Mouse (Mus musculus) liver, embryonic 11.5 days (tissue): ENCODE measurements around the gene Klk6. TPM values are rescaled to one million over a fixed set of nuclear protein-coding genes. Genes with fewer than 3 reads are reported as not detected.

Experiments used
- ATAC-seq: fragments of 200-750 bp; cut with Nextera tagmentation; replicated peaks from 2 replicates; pipeline ENCODE4 v1.8.0; 2017; ENCODE audit warnings: moderate number of reproducible peaks, mild to moderate bottlenecking, moderate TSS enrichment, moderate library complexity; ENCODE audit not compliant: low FRiP score
- DNase-seq: peaks from one replicate; pipeline ENCODE4 v3.0.0-alpha.2; 2017; ENCODE audit warnings: low spot score
- H3K27ac ChIP-seq: fragments of 300-500 bp; sonication (generic); 2 replicates; pipeline ENCODE4 v1.5.1; 2014; ENCODE audit warnings: mild to moderate bottlenecking, low read depth, low read length, control low read depth
- H3K27me3 ChIP-seq: fragments of 300-500 bp; sonication (generic); replicated peaks from 2 replicates; pipeline ENCODE4 v1.6.1; 2014; ENCODE audit warnings: low read length, mixed read lengths; ENCODE audit not compliant: control insufficient read depth, insufficient read depth
- H3K36me3 ChIP-seq: fragments of 300-500 bp; sonication (generic); 2 replicates; pipeline ENCODE4 v1.6.1; 2014; ENCODE audit warnings: mild to moderate bottlenecking, low read length, moderate library complexity, mixed read lengths; ENCODE audit not compliant: control insufficient read depth, insufficient read depth
- H3K4me1 ChIP-seq: fragments of 300-500 bp; sonication (generic); replicated peaks from 2 replicates; pipeline ENCODE4 v1.6.1; 2014; ENCODE audit warnings: low read length, mixed read lengths; ENCODE audit not compliant: control insufficient read depth, insufficient read depth
- H3K4me2 ChIP-seq: fragments of 300-500 bp; sonication (generic); 2 replicates; pipeline ENCODE4 v1.6.1; 2014; ENCODE audit warnings: mild to moderate bottlenecking, control low read depth, moderate library complexity
- H3K4me3 ChIP-seq: fragments of 300-500 bp; sonication (generic); 2 replicates; pipeline ENCODE4 v1.5.1; 2014; ENCODE audit warnings: low read depth, low read length, control low read depth
- H3K9ac ChIP-seq: fragments of 300-500 bp; sonication (generic); 2 replicates; pipeline ENCODE4 v1.6.1; 2014; ENCODE audit warnings: low read depth, low read length, control low read depth
- H3K9me3 ChIP-seq: fragments of 300-500 bp; sonication (generic); 2 replicates; pipeline ENCODE4 v1.6.1; 2016; ENCODE audit warnings: low read length, inconsistent platforms, mixed read lengths; ENCODE audit not compliant: control insufficient read depth
- WGBS: fragments of 180-500 bp; shearing (Covaris S2); extraction: QIAGEN DNeasy Blood & Tissue Kit; methylation state at CpG from one replicate; pipeline ENCODE4 v1.1.7; 2014; 5-methylcytosine and 5-hydroxymethylcytosine counted together
- polyA plus RNA-seq: library from polyadenylated mRNA; unstranded; fragments of >200 nt; fragmentation: Nextera tagmentation; extraction: Ambion mirVana; gene quantifications from 2 replicates; pipeline ENCODE4 v1.2.1, GENCODE M21; 2014

Klk6 gene
- polyA plus RNA-seq, 1 experiment from 2014 or later: not detected

DNA sequence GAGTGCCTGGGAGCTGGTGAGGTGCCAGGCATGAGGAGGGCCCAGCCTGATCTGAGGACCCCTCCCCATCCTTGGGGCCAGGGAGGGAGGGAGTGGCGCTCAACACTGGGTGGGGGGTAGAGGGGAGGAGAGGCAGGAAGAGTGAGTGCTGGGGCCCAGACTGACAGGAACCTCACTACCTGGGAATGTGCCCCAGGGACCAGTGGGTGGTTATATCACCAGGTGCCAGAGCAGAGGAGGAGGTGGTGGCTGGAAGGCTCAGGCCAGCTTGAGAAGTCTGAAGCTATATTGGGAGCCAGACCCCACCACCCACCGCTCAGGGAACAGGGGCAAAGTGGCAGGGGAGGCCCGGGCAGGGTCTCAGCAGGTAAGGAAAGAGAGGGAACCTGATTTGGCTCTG lies 17.4 kb downstream of the Klk6 start, which contains the start of gene Klk5:
Gene Klk5, plus strand, starts transcription at position 271 of the 400 bp plus-strand sequence.
- Histone ChIP-seq H3K9me3 (no peaks in the 10 kb centered on the region), H3K36me3 (no peaks in the 10 kb centered on the region), H3K27me3 (no peaks in the 10 kb centered on the region), H3K4me1 (no peaks in the 10 kb centered on the region), H3K27ac (no peak within 1 kb of the TSS), H3K4me2 (no peak within 1 kb of the TSS), H3K4me3 (no peak within 1 kb of the TSS), H3K9ac (no peak within 1 kb of the TSS)
- DNase-seq (no peak), ATAC-seq (no peak)
- WGBS: 39% methylated on average over 3 of the region's 3 CpGs

GRCm38 (mm10) chr7:43843801-43844200 lies 19.5 kb downstream of the Klk6 start:
- no peak for ATAC-seq
- 93% methylated on average over 4 of the region's 4 CpGs for WGBS

GRCm38 (mm10) chr7:43851616-43852015 lies 27.3 kb downstream of the Klk6 start:
- H3K27ac ChIP-seq: no peak overlapping the region
- no peak for ATAC-seq
- no peak for DNase-seq
- H3K27me3 ChIP-seq: no peaks in the 10 kb centered on the region
- H3K9ac ChIP-seq: no peak overlapping the region
- H3K9me3 ChIP-seq: no peaks in the 10 kb centered on the region
- H3K36me3 ChIP-seq: no peaks in the 10 kb centered on the region
- WGBS: 85% methylated on average over 6 of the region's 6 CpGs
- H3K4me2 ChIP-seq: no peak overlapping the region
- no peak overlapping the region for H3K4me3 ChIP-seq
- no peaks in the 10 kb centered on the region for H3K4me1 ChIP-seq

More at GRCm38 (mm10) chr7:43843801-43844200, 19.5 kb downstream of the Klk6 start:
- Histone ChIP-seq H3K9ac (no peak overlapping the region), H3K27me3 (no peaks in the 10 kb centered on the region), H3K9me3 (no peaks in the 10 kb centered on the region), H3K4me3 (no peak overlapping the region), H3K4me2 (no peak overlapping the region), H3K4me1 (no peaks in the 10 kb centered on the region), H3K36me3 (no peaks in the 10 kb centered on the region), H3K27ac (no peak overlapping the region)
- DNase-seq: no peak

GRCm38 (mm10) chr7:43854642-43855380 lies 30.5 kb downstream of the Klk6 start:
- Histone ChIP-seq H3K27me3 (no peaks in the 10 kb centered on the region), H3K9me3 (no peaks in the 10 kb centered on the region), H3K36me3 (no peaks in the 10 kb centered on the region), H3K9ac (no peak overlapping the region), H3K4me3 (no peak overlapping the region), H3K27ac (no peak overlapping the region), H3K4me2 (no peak overlapping the region), H3K4me1 (no peaks in the 10 kb centered on the region)
- ATAC-seq (no peak), DNase-seq (no peak)
- WGBS: 78% methylated on average over 9 of the region's 9 CpGs

- H3K27me3 ChIP-seq: no peaks in the 10 kb centered on the region
These were observed 31.4 kb downstream of the Klk6 start for GRCm38 (mm10) chr7:43855709-43856108.

GRCm38 (mm10) chr7:43856307-43856706 lies 32.0 kb downstream of the Klk6 start:
- Histone ChIP-seq H3K4me2 (no peak overlapping the region), H3K4me1 (no peaks in the 10 kb centered on the region), H3K36me3 (no peaks in the 10 kb centered on the region), H3K27me3 (no peaks in the 10 kb centered on the region), H3K9ac (no peak overlapping the region), H3K27ac (no peak overlapping the region), H3K4me3 (no peak overlapping the region), H3K9me3 (no peaks in the 10 kb centered on the region)
- 74% methylated on average over 7 of the region's 7 CpGs for WGBS
- DNase-seq (no peak), ATAC-seq (no peak)

More at GRCm38 (mm10) chr7:43855709-43856108, 31.4 kb downstream of the Klk6 start:
- H3K27ac ChIP-seq: no peak overlapping the region
- ATAC-seq (no peak), DNase-seq (no peak)
- no peaks in the 10 kb centered on the region for H3K36me3 ChIP-seq
- H3K9me3 ChIP-seq: no peaks in the 10 kb centered on the region
- no peak overlapping the region for H3K4me2 ChIP-seq
- H3K9ac ChIP-seq: no peak overlapping the region
- H3K4me3 ChIP-seq: no peak overlapping the region
- H3K4me1 ChIP-seq: no peaks in the 10 kb centered on the region
- 55% methylated on average over 3 of the region's 3 CpGs for WGBS

- DNase-seq (no peak), ATAC-seq (no peak)
- Histone ChIP-seq H3K27ac (no peak overlapping the region), H3K4me1 (no peaks in the 10 kb centered on the region), H3K9ac (no peak overlapping the region), H3K4me3 (no peak overlapping the region), H3K9me3 (no peaks in the 10 kb centered on the region), H3K36me3 (no peaks in the 10 kb centered on the region), H3K4me2 (no peak overlapping the region), H3K27me3 (no peaks in the 10 kb centered on the region)
- 85% methylated on average over 12 of the region's 12 CpGs for WGBS
These were observed 33.2 kb downstream of the Klk6 start for GRCm38 (mm10) chr7:43857501-43857900.

GRCm38 (mm10) chr7:43860411-43860810 lies 36.1 kb downstream of the Klk6 start:
- DNase-seq (no peak), ATAC-seq (no peak)
- no peak overlapping the region for H3K27ac ChIP-seq
- no peaks in the 10 kb centered on the region for H3K9me3 ChIP-seq
- H3K4me1 ChIP-seq: no peaks in the 10 kb centered on the region
- 86% methylated on average over 8 of the region's 8 CpGs for WGBS
- H3K36me3 ChIP-seq: no peaks in the 10 kb centered on the region
- no peak overlapping the region for H3K4me2 ChIP-seq
- H3K4me3 ChIP-seq: no peak overlapping the region
- H3K27me3 ChIP-seq: no peaks in the 10 kb centered on the region
- no peak overlapping the region for H3K9ac ChIP-seq

DNA sequence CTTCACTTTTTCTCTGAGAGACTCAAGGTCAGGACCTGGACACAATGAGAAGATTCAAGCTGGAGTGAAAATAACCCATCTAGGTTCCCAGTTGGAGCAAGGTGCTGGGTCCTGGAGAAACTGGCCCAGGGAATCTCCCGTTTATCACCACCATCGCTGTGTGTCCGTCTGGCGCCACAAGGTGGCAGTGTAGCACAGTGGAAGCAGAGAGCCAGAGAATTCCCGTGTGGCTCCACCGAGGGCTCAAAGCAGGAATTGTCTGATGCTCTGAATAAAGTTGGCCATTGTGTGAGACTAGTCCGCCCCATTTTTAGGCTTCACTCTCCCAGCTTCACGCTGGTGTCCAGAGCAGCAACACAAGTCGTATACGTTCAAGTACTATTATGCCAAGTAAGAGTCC lies 48.9 kb downstream of the Klk6 start:
- peak; percentile 57 for DNase-seq
- no peaks in the 10 kb centered on the region for H3K36me3 ChIP-seq
- H3K27ac ChIP-seq: no peak overlapping the region
- no peak overlapping the region for H3K4me2 ChIP-seq
- no peak for ATAC-seq
- no peak overlapping the region for H3K4me3 ChIP-seq
- no peak overlapping the region for H3K9ac ChIP-seq
- H3K4me1 ChIP-seq: no peaks in the 10 kb centered on the region
- no peaks in the 10 kb centered on the region for H3K9me3 ChIP-seq
- WGBS: 8% methylated on average over 10 of the region's 10 CpGs
- 0 out of 2 replicates have a peak, but pooled peaks cover 4% of the 10 kb centered on the region for H3K27me3 ChIP-seq
